Mouse (Mus musculus) urinary bladder, adult 18-20 months (tissue): Measurements from ENCODE around the gene Arhgdib.
A peak's percentile ranks its signal among the peaks of the same experiment; 100 is the strongest.

Source experiments
- DNase-seq, 2 experiments: peaks; one replicate each; pipeline ENCODE4 v3.0.0; 2022; ENCODE audit warnings: low spot score in 2 of 2, mixed read lengths in 2 of 2

Gene Arhgdib

DNA sequence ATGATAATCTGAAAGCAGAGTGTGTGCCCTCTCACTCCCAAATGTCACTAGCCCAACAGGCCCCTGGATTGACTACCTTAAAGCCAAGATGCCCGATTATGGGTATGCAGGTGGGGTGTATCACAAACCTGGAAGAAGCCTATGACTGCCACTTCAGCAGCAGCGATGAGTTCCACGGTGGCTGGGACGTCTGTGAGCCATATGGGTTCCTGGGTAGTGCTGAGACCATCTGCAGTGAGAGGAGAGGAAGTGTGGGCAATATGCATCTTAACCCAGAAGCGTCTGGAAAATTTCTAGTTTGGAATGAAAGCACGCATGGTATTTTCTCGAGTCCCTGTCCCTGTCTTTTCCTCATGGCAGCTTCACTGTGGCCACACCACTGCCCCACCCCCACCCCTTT lies 20.1 kb downstream of the Arhgdib start:
- DNase-seq = no peak

DNA sequence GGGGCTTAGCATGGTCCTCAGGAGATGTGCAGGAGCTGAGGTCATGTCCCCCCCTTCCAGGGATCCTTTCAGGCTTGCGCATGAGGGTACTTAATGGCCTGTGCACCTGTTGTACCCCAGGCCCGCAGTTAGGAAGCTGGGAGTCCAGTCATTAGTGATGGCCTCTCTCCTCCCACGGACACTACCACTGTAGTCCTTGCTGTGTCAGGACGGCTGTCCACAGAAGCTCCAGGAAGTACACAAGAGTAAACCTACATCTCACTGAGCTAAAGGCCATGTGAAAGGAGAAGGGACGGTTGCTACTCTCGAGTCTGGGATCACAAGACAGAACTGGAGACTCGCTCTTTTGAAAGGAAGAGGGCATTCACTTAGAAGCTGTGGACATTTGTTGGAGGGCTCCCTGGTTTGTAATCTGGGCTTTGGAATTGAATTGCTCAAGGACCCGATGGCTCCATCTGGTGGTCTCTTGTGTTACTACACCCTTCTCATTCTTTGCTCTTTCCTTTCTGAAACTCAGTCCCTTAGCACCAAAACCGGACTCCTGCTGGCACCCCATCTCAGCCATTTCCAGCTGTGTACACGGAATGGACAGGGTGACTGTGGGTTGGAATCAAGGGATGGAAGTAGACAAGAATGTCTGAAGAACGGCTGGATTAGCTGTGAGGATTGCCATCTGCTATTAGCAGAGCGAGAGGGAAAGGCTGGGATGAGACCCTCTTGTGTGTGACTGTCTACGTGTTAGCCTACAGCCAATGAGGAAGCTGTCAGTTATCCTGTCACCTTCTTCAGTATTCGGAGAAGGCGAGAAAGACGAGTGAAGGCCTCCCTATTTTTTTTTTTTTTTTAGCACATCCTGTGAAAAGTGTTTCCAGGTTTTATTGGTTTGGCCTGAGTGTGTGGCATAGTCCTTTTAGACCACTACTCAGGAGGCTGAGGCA lies 21.1 kb downstream of the Arhgdib start:
- DNase-seq = peak; percentile 55 to 58

- no peak for DNase-seq
Observed at GRCm38 (mm10) chr6:136917885-136918284, 23.8 kb downstream of the Arhgdib start.

GRCm38 (mm10) chr6:136915721-136916395 lies 25.8 kb downstream of the Arhgdib start:
- DNase-seq = no peak

DNA sequence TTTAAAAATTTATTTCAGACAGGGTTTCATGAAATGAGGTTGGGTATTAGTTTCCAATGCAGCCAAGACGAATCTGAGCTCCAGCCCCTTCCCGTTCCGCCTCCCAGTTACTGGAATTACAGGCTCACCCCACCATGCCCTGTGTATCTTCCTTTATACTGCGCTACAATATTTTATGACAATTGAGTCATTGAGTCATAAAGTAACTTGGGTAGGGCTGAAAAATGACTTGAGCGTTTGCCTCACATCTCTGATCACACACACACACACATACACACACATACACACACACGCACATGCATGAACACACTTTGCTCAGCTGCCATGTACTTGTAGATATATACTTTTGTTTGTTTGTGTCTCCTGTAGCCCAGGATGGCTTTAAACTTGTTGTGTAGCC lies 27.5 kb downstream of the Arhgdib start:
- DNase-seq = no peak

DNA sequence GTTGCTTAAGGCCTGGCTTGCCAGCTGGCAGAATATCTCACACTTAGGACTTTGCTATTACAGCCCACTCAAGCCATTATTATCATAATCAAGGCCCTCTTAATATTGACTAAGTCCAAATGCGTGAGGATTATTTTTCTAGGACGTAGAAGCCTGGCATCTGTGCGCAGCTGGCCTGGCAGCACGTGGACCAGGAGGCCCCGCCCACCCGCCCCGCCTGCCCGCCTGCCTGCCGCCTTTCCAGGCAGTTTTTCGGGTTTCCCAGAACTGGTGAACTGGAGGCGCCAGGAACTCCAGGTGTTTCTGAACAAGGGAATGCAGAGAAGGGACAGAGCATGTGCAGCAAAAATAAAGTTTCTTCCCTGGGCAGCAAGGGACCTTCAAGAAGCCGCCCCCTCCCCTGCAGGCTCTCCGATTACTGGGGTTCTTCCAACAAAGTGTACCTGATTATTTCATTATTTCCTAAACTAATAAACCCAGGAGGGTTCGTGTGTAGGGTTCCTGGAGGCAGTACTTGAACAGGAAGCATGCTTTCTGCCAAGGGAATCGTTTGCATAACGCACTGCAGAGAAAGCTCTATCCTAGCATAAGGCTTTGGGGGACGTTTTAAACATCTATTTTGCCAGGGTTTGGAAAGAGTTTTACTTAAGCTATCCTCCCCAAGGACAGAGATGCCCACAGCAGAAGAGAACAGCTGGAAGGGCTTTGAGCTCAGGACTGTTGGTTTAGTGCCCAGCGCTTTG lies 28.1 kb downstream of the Arhgdib start:
- DNase-seq = peak in 1 of 2 experiments; percentile 40

DNA sequence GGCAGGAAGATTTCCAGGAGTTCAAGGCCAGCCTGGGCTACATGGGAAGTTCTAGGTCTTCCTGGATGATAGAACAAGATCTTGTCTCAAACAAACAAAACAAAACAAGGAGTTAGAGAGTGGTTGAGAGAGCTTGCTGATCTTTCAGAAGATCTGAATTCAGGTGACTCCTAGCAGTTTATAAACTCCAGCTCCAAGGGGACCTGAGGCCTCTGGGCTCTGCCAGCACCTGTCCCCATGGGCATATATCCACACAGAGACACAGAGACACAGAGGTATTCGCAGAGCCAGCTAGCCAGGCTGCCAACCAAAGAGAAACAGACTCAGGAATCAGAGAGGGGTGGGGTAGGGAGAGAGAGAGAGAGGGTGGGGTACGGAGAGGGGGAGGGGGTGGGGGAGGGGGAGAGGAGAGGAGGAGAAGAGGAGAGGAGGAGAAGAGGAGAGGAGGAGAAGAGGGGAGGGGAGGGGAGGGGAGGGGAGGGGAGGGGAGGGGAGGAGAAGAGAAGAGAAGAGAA lies 28.9 kb downstream of the Arhgdib start:
- no peak for DNase-seq

GRCm38 (mm10) chr6:136910247-136910890 lies 31.3 kb downstream of the Arhgdib start:
- no peak for DNase-seq

DNA sequence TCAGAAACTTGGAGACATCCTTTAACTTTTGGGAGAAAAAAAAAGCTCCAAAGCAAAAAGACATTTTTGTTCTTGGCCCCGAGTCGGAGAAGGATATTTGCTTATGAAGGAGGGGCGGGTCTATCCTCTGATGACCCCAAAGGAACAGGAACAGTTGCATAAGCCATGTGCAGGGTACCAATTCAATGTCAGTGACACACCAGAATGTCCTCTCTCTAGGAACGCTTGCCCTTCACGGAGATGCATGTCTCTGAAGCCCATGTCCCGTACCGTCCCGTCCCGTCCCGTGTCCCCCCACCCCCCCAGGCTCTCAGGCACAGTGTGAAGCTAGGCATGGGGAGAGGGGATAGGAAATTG lies 34.8 kb downstream of the Arhgdib start:
- no peak for DNase-seq

DNA sequence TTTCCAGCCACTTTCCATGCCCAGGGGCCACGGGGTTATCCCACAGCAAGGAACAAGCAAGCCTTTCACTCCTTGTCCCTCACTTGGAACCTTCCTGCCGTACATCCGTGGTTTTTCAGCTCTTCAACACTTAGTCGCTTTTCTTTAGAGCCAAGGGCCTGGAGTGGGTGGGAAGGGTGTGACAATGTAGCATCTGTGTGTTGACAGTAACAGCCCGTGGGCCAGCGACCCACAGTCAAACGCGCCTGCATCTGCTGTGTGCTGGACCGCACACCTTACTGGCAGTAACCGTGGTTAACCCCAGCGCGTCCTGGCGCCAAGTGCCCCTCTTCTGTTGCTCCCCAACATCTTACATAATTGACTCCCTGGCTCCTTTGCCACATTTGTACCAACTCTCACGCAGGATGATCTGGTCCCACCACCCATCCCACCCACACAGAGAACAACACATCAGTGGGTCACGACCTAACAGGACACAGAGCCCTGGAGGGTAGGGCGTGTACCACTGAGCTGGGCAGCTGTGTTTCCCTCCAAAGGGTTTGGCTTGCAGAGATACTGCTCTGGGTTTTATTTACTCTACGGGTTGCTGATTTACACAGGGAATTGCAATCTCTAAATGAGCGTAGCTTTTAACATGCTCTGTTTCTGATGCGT lies 35.3 kb downstream of the Arhgdib start:
- no peak for DNase-seq

DNA sequence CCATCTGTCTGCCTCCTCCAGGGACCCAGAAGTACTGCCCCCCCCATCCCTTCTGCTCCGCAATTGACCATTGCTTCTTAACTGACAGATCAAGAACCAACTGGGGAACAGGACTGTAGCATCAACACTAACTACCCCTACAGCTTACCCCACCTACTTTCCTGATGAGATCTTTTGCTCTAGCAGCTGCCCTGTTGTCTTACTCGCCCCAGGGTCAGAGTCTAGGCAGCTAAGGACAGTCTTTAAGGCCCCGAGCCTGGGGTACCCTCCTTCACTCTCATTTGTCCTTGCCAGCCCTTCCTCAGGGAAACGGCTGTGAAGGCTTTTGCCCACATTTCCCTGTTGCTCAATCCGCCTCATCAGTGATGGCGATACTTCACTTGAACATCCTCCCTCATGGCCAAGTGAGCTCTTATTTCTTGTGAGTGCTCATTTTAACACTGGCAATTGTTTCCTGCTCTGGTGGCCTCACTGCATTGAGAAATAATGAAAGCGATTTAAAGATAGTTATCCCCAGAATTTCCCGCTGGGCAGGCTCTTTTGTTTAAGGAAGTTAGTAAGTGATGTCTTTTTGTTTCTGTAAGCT lies 37.7 kb downstream of the Arhgdib start:
- DNase-seq = no peak

GRCm38 (mm10) chr6:136902527-136902926 lies 39.2 kb downstream of the Arhgdib start:
- DNase-seq = no peak

DNA sequence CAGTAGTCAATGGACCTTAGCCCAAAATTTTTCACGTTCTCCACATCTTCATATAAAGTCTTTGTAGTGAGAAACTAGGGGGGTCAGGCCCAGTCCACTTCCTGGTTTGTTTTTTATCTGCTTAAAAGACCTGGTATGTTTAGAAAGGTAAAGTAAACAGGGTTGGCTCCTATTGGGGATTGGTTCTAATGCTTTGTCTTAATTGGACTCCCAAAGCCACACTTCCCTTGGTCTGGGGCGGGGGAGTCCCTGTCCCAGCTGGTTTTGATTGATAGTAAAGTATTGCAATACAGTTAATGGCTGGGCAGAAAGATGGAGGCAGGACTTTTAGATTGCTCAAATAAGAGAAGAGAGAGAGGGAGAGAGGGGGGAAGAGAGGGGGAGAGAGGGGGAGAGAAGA lies 40.7 kb downstream of the Arhgdib start:
- DNase-seq = no peak

GRCm38 (mm10) chr6:136900369-136901009 lies 41.2 kb downstream of the Arhgdib start:
- DNase-seq = no peak

DNA sequence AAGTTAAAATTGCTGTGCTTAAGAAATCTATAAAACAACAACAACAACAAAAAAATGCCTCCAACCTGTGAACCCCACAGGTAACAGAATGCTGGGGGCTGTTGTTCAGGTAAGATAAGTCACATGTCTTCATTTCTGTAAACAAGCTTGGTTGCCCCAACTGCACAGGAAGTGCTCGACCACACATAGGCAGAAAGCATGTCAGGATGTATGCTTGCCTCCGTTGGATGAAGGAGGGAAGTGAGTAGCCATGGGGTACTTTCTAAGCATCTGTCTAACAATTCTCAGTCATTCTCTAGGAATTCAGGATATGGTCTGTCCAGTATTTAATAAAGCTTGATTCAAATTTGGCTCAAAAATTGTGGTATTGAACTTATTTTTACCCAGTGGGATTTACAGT lies 42.7 kb downstream of the Arhgdib start:
- DNase-seq = no peak

- DNase-seq = peak in 1 of 2 experiments; percentile 42
Observed at GRCm38 (mm10) chr6:136898222-136898621, 43.5 kb downstream of the Arhgdib start.

- peak in 1 of 2 experiments; percentile 35 for DNase-seq
Observed at GRCm38 (mm10) chr6:136897789-136898188, 43.9 kb downstream of the Arhgdib start.

DNA sequence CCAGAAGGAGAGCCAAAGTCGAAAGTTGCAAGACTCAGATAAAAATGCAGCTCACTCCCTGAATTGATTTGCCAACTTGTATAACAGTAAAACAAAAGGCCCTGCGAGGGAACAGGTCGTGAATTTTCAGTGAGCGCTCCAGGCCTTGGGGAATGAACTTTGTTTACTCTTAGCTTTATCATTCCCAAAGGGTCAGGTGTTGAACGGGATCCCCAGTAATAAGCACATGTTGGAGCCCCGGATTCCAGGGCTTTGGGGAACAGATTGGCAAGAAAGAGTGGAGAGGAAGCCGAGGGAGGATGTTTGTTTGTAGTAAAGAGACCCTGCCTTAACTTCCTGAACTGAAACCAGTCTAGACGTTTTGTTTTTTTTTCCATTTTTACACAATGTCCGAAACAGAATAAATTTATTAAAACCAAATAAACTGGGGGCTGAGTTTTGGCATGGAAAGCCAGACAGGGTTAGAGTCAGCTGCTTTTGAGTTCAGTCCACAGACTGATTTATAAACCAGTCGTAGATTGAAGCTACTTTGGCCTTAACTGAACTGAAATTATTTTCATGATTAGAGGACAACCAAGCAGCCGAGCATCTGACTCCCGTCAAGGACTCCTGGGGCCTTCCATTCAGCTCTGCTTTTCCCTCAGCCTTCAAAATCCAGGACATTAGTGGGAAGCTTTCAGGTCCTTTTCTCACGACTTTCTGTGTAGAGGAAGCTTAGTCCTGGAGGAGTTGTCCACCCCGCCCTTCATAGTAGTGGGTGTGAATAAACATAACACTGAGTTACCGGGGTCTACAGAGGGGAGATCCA lies 47.0 kb downstream of the Arhgdib start:
- DNase-seq = no peak

GRCm38 (mm10) chr6:136892002-136892401 lies 49.7 kb downstream of the Arhgdib start:
- DNase-seq = no peak
